Mouse (Mus musculus) naive thymus-derived CD4-positive, alpha-beta T cell, adult 2 months (primary cell): ENCODE data around the gene Wdr35.
"Not testable (repeated sequence)": the region's sequence is repeated elsewhere in the genome, so short reads cannot be mapped to it uniquely, and the experiment has no call there.

Source experiments
- DNase-seq: peaks from one replicate; pipeline ENCODE4 v3.0.0-alpha.2; 2011; ENCODE audit warnings: low read depth

The Wdr35 gene

GRCm38 (mm10) chr12:9007811-9008210, 34.1 kb downstream of the Wdr35 start:
- DNase-seq, result no peak

- no peak for DNase-seq
Measured at GRCm38 (mm10) chr12:9010311-9010710, 36.6 kb downstream of the Wdr35 start.

DNA sequence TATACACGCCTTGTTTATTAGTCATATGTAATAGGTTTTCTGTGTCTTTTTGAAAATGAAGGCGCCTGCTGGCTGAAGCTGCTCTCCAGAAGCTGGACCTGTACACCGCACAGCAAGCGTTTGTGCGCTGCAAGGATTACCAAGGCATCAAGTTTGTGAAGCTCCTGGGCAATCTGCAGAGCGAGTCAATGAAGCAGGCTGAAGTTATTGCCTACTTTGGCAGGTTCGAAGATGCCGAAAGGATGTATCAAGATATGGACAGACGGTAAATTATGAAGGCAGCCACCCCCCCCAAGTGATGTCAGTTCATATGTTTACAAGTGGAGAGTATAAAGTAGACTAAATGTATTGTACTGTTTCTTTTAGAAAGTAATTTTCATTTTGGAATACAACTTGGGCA, 42.7 kb downstream of the Wdr35 start:
- DNase-seq, result no peak

DNA sequence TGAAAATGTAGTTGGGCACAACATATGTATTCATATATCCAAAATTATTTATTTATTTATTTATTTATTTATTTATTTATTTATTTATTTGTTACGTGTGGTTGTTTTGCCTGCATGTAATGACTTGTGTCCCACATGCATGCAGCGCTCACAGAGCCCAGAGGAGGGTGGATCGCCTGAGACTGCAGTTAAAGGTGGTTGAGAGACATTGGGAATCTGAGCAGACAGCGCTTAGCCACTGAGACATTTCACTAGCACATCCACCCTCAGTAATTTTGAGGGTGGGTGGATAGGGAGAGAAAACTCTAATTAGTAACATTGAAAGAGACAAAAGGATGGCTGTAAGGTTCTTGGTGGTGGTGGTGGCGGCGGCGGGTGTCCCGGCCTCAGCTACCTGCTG, 46.7 kb downstream of the Wdr35 start:
- no peak for DNase-seq

- no peak for DNase-seq
Measured at GRCm38 (mm10) chr12:9020986-9021385, 47.3 kb downstream of the Wdr35 start.

- peak; percentile 8 for DNase-seq
Measured at GRCm38 (mm10) chr12:9023031-9023430, 49.3 kb downstream of the Wdr35 start.

DNA sequence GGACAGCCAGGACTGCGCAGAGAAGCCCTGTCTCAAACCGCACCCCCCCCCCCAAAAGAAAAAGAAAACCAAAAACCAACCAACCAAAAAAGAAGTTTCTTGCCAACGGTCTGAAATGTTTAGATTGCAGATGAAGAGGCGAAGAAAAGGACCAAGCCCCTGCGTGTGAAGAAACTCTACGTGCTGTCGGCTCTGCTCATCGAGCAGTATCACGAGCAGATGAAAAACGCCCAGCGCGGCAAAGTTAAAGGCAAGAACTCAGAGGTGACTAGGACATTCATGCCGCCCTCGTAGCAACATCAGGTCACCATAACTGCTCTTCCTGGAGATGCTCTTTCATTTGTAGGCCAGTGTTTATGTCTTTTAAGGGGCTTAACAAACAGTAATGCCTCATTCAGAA, 50.4 kb downstream of the Wdr35 start:
- DNase-seq, result no peak

GRCm38 (mm10) chr12:9024736-9025135, 51.0 kb downstream of the Wdr35 start:
- DNase-seq, result no peak

DNA sequence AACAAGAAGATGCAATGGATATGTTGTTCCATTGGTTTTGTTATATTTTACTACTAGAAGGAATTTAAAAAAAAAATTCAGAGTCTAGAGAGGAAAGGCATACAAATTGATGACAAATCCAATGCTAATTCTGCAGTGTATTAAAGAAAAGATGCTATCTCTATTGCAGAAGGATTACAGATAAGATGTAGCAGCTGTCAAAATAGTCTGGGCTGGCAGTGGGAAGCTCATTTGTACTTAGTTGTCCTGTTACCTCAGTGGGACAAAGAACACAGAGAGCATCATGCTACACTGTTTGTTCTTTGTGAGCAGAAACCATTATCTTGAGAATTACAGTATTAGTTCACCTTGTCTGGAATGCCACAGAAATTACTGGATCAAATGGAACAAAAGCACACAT, 53.2 kb downstream of the Wdr35 start:
- no peak for DNase-seq

DNA sequence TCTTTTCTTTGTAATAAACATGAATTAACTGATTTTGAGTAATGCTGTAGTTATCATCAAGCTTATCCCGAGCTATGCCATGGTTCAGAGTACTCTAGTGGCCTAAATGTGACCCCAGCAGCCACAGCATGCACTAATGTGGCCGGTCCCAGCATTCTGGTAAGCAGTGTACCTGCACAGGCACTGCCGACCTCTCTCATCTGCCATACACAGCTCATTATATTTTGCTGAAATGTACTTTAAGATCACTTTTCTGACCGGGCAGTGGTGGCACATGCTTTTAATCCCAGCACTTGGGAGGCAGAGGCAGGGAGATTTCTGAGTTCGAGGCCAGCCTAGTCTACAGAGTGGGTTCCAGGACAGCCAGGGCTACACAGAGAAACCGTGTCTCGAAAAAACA, 55.1 kb downstream of the Wdr35 start:
- DNase-seq, result not testable (repeated sequence)

- no peak for DNase-seq
Measured at GRCm38 (mm10) chr12:9029506-9029887, 55.8 kb downstream of the Wdr35 start.

DNA sequence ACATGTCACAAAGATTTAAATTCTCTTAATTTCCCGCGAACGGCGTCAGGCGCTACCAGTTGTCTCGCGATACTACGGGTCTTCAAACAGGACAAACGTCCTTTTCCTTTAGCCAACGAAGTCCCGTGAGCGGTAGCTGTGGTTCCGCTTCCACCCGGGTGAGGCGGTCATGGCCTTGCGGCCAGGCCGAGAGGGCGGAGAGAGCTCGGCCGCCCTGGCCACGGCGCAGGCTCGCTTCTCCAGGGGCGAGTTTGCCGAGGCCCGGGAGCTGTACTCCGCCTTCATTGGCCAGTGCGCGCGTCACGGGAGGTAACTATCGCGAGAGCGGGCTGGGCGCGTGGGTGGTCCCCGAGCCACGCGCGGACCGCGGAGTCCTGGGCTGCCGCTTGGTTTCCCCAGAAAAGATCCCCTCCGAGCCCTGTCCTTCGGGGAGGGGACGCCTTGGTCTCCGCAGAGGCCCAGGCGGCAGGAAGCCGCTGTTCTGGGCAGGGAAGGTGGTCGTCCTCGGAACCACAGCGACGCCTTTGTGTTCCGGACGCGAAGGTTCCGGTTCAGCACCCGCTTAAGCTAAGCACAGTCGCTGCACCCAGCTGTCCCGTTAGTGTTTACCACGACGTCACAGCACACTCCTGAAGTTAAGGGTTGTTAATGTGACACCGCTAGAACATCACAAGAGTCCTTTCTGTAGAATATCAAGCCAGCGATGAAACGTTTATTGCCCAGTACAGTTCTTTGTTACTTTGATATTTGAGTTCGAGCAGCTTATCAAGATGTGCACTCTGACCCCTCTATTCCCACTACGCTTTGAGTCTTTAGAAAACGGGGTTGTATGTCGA, 56.4 kb downstream of the Wdr35 start, which contains the start of gene Ttc32:
Gene Ttc32, plus strand, starts transcription at position 110 of the 836 bp plus-strand sequence.
- peak; percentile 98 for DNase-seq

DNA sequence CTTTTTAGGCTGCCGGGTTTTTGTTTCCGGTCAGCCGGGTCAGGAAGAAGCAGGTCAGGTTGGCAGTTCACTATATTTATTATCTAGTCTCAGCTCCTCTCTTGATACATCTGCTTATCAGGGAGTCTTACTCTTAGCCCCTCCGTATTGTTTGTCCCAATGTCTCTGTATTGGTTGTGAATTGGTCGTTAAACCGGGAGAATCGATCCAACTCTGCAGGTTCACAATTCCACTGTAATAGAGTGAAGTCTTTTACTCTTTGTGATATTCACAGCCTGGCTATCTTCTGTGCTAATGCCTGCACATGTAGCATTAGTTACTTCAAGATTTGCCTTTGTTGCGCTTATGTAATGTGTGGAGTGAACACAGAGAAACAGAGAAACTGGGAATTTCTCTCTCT, 57.5 kb downstream of the Wdr35 start:
- DNase-seq, result peak; percentile 10

- DNase-seq, result no peak
Measured at GRCm38 (mm10) chr12:9033140-9033539, 59.4 kb downstream of the Wdr35 start.

GRCm38 (mm10) chr12:9036409-9036808, 62.7 kb downstream of the Wdr35 start:
- no peak for DNase-seq

DNA sequence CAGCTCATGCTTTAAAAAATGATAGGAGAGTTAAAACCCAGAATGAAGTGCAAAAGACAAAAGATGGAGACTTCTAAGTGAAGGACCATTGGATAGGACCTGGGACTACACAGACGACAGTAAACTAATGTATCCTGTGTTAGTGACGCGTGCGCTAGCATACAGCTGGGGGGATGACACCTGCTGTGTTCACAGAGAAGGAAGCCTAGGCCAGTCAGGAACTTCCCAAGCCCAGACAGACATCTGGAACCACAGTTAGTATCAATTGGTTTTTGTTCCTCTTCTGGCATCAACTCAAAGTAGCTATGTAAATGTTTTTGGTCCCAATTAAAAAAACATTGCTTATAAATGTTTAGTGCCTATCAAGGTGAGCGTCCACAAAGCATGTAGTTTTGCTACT, 66.5 kb downstream of the Wdr35 start:
- DNase-seq, result no peak

GRCm38 (mm10) chr12:9040686-9041085, 67.0 kb downstream of the Wdr35 start:
- DNase-seq, result no peak

- DNase-seq, result no peak
Measured at GRCm38 (mm10) chr12:9042316-9042715, 68.6 kb downstream of the Wdr35 start.

- DNase-seq, result no peak
Measured at GRCm38 (mm10) chr12:9042759-9043158, 69.1 kb downstream of the Wdr35 start.

GRCm38 (mm10) chr12:9044666-9045065, 71.0 kb downstream of the Wdr35 start:
- no peak for DNase-seq

GRCm38 (mm10) chr12:9046674-9047073, 73.0 kb downstream of the Wdr35 start:
- no peak for DNase-seq

GRCm38 (mm10) chr12:9048090-9048489, 74.4 kb downstream of the Wdr35 start:
- no peak for DNase-seq

DNA sequence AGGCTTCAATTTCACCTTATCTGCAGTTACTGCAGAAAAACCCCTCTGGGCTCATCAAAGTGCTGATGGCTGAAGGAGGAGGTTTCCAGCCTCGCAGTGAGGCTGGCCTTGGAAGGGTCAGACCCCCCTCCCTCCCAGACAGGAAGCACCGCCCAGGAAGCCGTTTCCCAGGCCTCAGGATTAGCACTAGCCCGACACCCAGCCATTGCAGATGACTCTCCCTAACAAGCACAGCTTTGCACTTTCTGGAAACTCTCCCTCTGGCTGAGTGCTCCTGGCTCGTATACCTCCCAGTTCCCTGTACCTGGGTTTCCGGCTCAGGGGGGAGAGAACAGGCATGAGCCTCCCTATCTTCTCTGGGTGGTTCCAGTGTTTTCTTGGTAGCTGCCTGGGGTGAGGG, 77.1 kb downstream of the Wdr35 start:
- no peak for DNase-seq
